Mouse (Mus musculus): Measurements from ENCODE around the gene Wdr82. TPM values are rescaled to one million over a fixed set of nuclear protein-coding genes. Genes with fewer than 3 reads are reported as not detected.

Wdr82 gene
- total RNA-seq, 2 experiments from 2014 or later, result 60.3 to 62.5 TPM

GRCm38 (mm10) chr9:106197732-106198131 is 27.0 kb downstream of the Wdr82 start:
- DNase-seq (ENCODE audit: low spot score in 2 of 2), result no peak

GRCm38 (mm10) chr9:106198962-106199458 is 28.3 kb downstream of the Wdr82 start:
- peak; percentile 48 to 81 for DNase-seq (ENCODE audit: low spot score in 2 of 2)

GRCm38 (mm10) chr9:106199535-106200272 is 29.0 kb downstream of the Wdr82 start, which contains the start of gene Ppm1m:
TSS of gene Ppm1m (minus strand) at chr9:106199746.
- no peak for DNase-seq (ENCODE audit: low spot score in 2 of 2)

GRCm38 (mm10) chr9:106201895-106202294 is 31.2 kb downstream of the Wdr82 start:
- no peak for DNase-seq (ENCODE audit: low spot score in 2 of 2)

GRCm38 (mm10) chr9:106202819-106203636 is 32.3 kb downstream of the Wdr82 start, which contains the start of gene Twf2:
TSS of gene Twf2 (plus strand) at chr9:106203108.
- peak; percentile 82 to 89 for DNase-seq (ENCODE audit: low spot score in 2 of 2)

GRCm38 (mm10) chr9:106203990-106204851 is 33.5 kb downstream of the Wdr82 start:
- DNase-seq (ENCODE audit: low spot score in 2 of 2), result no peak

GRCm38 (mm10) chr9:106205713-106206290 is 35.1 kb downstream of the Wdr82 start:
- DNase-seq (ENCODE audit: low spot score in 2 of 2), result no peak

- no peak for DNase-seq (ENCODE audit: low spot score in 2 of 2)
These were observed 35.8 kb downstream of the Wdr82 start for GRCm38 (mm10) chr9:106206515-106206914.

- no peak for DNase-seq (ENCODE audit: low spot score in 2 of 2)
These were observed 37.5 kb downstream of the Wdr82 start for GRCm38 (mm10) chr9:106208181-106208580.

- DNase-seq (ENCODE audit: low spot score in 2 of 2), result no peak
These were observed 39.2 kb downstream of the Wdr82 start for GRCm38 (mm10) chr9:106209954-106210353.

GRCm38 (mm10) chr9:106210853-106211609 is 40.3 kb downstream of the Wdr82 start:
- DNase-seq (ENCODE audit: low spot score in 2 of 2), result no peak

- peak; percentile 79 to 88 for DNase-seq (ENCODE audit: low spot score in 2 of 2)
These were observed 41.2 kb downstream of the Wdr82 start for GRCm38 (mm10) chr9:106211680-106212593.

- DNase-seq (ENCODE audit: low spot score in 2 of 2), result no peak
These were observed 41.9 kb downstream of the Wdr82 start for GRCm38 (mm10) chr9:106212594-106212981.

- DNase-seq (ENCODE audit: low spot score in 2 of 2), result no peak
These were observed 44.8 kb downstream of the Wdr82 start for GRCm38 (mm10) chr9:106215341-106216125.

GRCm38 (mm10) chr9:106216971-106217370 is 46.2 kb downstream of the Wdr82 start:
- no peak for DNase-seq (ENCODE audit: low spot score in 2 of 2)

GRCm38 (mm10) chr9:106220894-106221523 is 50.3 kb downstream of the Wdr82 start:
- DNase-seq (ENCODE audit: low spot score in 2 of 2), result no peak

- DNase-seq (ENCODE audit: low spot score in 2 of 2), result no peak
These were observed 51.6 kb downstream of the Wdr82 start, which contains the start of gene Tlr9 for GRCm38 (mm10) chr9:106222261-106222851. TSS of gene Tlr9 (plus strand) at chr9:106222598.
